Mouse (Mus musculus): ENCODE results near the gene Prdx6.

Gene Prdx6

DNA sequence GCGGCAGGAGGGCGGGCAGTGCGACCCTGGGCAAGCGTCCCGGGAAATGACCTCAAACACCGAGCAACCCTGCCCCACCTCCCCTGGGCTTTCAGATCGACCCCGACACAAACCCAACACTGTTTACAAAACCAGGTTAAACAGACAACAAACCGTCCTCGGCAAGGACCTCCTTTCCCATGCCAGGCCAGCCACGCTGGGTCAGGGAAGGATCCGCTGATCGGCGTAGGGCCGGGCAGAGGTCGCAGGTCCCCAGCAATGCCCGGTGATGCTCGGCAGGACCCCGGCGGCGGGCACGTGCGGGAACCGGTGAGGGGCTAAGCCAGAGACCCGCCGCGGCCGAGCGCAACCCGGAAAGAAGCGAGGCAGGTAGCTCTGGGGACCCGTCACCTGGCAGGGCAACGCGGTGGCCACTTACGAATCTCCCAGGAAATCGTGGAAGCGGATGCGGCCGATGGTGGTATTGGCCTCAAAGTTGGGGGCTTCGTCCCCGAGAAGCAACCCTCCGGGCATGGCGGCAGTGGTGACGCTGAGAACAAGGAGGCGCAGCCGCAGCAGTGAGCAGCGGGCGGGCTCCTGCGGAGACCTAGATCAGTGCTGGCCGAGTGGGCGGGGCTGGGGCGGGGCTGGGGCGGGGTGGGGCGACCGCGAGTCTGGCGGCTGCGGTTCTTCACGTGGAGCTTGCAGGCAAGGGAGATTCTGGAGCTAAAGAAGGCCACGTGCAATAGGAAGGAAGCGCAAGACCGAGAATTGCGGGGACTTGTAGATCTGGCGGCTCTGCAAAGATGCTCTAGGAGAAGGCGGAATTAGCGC, at the start of gene Prdx6:
TSS of gene Prdx6 (minus strand) at position 616 of the 813 bp plus-strand sequence.
- peak; percentile 91 for DNase-seq (ENCODE audit: extremely low read depth, insufficient read length, low spot score)

DNA sequence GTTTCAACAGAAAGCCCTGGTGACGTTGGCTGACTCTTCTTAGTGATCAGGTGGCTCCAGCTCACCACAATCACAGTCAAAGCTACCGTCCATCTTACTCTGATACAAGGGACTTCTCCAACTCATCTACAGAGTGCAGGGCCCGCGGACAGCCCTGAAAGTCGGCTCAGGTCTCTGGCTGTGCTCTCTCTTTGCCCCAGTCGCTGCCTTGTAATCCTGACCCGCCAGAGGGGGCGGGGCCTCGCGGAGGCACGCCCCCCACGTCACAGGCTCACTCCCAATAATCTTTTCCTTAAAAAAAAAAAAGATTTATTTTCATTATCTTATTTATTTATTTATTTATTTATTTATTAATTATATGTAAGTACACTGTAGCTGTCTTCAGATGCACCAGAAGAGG, 37.2 kb upstream of the Prdx6 start:
- DNase-seq (ENCODE audit: extremely low read depth, insufficient read length, low spot score): peak; percentile 31

DNA sequence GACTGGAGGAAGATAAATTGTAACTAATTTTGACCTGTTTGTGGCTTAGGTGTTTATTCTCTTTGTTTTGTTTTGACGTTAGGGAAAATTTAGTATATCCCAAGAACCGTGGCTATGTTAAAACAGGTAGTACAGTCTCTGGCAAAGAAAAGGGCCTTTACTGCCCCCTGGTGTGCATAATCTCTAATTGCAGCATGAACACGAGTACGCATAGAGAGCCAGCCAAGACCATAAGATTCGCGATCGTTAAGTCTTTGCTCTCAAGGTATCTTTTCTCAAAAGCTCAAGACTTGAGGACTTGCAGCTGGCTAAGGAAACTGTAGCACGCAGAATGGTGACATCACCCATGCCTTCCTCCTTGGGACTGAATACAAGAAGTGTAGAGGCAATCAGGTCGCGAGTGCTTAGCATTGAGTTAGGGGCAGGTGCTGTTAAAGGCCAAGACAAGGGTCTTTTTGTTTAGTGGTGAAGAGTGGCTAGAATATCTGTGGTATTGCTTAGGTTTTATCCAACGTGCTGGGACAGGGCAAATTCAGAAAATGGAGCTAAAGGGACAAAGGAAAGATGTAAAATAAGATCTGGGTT, 35.8 kb upstream of the Prdx6 start:
- DNase-seq (ENCODE audit: extremely low read depth, insufficient read length, low spot score): peak; percentile 13

DNA sequence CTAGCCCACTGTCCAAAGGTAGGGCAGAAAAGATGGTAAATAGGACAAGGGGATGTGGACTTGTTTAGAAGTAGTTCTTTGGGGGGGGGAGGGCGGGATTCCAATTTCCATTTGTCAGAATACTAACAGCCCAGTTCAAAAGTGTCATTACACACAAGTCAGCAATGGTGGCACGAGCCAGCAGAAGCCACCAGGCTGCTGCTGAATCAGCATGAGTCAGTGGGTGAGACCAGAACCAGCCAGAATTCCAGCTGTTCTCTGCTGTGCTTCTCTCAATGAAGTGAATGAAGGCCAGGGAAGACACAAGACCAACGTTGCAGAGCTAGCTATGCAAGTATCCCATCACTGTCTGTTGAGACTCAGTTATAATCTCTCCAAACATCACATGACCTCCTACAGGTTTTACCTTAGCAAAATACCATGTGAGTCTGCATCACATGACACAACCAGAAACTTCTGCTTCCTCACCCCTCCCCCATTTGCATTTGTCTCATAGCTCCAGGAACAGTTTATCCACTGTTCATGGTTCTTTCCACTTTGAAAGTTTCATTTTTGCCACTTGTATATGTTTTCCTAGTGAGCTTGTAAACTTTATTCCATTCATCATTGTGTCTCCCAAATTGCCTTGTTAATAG, 30.2 kb upstream of the Prdx6 start:
- DNase-seq (ENCODE audit: extremely low read depth, insufficient read length, low spot score): peak; percentile 56

DNA sequence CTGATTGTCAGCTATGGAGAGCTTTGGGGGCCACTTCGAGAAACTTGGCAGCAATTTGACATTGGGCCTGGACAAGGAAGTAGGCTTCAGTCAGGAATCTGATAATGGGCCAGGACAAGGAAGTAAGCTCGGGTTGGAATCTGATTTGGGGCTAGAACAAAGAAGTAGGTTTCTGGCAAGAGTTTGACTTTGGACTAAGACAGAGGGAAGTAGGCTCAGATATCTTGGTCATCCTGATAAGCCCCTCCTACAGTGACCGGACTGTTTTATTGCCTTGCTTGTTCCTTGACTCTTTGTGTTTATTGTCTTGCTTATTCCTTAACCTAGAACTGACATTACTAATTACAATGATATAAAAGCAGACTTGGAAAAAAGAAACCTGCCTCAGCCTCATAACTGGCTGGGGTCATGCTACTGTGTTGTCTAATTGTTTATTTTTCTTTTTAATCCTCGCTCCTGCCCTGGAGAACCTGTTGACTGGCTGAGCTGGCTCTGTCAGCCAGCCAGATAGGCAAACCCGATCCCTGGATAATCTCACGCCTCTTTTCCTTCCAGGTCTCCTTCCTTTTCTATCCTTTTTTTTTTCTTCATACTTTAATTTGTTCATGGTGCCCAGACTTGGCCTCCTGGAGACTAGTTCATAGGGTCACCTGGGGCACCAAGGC, 28.4 kb upstream of the Prdx6 start:
- DNase-seq (ENCODE audit: extremely low read depth, insufficient read length, low spot score): no peak

DNA sequence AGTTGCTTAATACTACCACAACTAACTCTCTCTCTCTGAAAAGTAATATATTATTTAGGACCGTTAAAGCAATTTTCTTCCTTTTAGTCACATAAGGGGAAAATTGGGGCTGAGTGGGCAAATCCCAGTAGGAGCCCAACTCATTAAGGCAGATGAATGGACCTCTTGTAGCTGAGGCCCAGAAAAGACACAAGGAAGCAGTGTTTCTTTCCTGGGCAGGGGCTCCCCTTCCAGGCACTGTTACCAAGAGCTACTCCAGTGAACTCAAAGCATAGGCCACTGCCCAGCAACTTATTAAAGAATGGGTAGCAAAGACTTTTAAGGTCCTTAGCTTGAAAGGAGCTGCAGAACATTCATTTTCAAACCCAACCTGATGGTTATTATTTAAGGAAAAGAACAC, 22.5 kb upstream of the Prdx6 start:
- DNase-seq (ENCODE audit: extremely low read depth, insufficient read length, low spot score): no peak

DNA sequence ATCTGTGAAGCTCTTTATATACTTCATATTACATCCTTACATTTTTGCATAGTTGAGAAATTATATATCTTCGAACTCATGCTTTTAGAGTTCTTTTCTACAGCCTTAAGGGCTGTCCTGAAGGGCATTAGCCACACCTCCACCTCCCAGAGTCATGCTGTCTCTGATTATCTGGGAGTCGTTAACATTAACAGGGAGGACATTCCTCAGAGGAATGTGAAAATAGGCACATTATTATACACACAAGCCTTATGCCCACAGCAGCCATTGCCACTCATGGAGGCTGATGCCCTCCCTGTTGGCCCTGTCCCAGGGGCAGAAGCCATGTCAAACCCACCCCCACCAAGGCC, 20.4 kb upstream of the Prdx6 start:
- no peak for DNase-seq (ENCODE audit: extremely low read depth, insufficient read length, low spot score)

DNA sequence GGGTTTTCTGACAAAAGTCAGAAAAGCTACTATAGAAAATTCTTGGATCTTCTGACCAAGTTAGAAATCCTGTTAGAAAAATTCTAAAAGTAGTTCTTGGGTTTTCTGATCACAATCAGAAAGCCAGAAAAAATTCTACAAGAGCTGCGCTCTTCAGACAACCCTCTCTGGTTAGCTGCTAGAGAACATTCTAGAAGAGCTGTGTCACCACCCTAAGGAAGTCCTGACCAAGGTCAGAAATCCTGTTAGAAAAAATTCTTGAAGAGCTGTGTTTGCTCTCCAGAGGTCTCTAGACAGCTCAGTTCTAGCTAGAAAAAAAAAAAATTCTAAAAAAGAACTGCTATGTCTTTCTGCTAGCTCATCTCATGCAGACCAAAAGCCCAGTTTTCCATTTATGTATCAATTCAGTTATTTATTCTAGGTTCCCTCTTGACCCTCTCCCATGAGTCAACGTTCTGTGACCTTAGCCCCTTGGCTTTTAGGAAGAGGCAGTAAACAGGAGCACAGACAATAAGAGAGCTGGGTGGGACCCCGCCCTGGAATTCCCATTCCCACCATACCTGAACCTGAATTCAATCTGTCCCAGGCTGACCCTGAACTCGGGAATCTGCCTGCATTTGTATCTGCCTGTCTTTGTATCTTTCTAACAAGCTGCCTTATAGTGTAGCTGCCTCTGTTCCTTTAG, 19.9 kb upstream of the Prdx6 start:
- no peak for DNase-seq (ENCODE audit: extremely low read depth, insufficient read length, low spot score)

DNA sequence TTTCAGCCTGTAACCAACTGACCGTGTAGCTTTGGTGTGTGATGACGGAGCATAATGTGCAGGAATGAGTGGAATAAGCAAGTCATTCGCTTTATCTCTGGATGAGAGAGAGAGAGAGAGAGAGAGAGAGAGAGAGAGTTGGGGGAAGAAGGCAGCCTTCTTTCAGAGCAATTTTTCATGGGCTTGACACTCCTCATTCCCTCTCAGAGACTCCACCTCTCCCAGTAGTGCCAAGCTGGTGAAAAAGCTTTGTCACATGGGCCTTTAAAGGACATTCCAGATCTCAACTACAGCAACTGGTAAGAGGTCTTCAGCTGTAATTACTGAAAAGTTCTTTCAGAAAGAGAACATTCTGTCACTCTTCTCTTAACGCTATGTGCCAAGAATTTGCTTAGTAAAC, 18.3 kb upstream of the Prdx6 start:
- DNase-seq (ENCODE audit: extremely low read depth, insufficient read length, low spot score): no peak

DNA sequence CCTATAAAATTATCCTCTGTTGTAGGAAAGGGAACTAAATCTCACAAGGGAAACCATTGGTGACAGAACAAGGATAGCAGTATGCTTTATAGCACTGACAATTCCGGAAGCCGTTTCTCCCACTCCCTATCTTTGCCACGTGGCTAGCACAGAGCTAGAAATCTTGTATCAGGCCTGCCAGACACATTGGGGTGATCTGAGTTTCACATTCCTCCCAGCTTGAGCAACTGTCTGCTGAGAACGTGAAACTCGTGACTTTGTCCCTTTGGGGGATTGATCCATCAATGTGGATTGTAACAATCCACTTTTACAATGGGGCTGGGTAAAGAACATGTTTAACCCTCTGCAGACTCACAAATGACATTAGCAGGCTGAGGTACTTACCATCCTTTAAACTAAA, 17.9 kb upstream of the Prdx6 start:
- DNase-seq (ENCODE audit: extremely low read depth, insufficient read length, low spot score): no peak

DNA sequence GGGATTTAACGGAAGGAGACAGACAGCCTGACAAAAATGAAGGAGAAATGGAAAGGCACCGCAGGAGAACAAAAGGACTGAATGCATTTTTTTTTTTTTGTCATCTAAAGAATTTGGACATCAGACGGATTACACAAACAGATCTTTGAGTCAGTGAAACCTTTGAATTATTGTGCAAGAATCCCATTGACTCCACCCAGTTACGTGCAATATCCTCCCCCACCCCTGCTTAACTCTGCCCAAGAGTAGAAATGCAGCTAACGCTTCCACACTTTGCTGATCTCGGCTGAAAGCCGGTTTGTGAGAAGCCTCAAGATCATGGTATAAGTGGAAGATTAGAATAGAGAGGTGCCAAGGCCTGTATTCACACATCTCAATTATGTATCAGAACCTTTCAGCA, 17.1 kb upstream of the Prdx6 start:
- no peak for DNase-seq (ENCODE audit: extremely low read depth, insufficient read length, low spot score)

DNA sequence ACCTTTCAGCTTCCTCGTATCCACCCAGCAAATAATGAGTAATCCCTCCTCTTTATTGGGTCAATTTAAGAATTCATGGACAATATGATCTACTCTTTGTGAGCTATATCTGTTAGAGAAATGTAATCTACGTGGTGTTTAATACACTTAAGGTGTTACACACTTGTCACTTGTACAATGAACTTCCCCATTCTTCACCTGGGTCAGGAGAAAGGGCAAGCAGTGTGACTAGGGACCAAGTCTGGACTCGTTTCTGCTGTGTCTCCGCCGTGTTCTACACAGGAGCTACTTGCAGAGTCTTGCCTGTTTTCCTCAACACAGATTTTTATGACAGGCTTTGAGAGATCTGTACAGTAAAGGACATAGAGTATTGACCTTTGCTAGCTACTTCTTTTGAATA, 13.9 kb upstream of the Prdx6 start:
- no peak for DNase-seq (ENCODE audit: extremely low read depth, insufficient read length, low spot score)

DNA sequence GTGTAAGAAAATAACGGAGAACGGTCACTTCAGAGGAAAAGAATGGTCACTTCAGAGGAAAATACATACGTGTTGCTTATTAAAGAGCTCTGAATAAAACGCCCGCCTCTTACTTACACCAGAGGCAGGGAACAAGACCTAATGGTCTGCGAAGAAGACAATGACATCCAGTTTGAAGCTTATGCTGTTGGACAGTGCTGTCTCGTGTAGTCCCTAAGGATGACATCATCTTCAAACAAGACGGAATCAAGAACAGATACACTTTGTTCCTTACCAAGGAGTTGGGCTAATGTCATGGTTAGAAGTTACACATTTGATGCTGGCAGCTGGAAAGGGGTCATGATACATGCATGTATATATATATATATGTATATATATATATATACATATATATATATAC, 12.6 kb upstream of the Prdx6 start:
- no peak for DNase-seq (ENCODE audit: extremely low read depth, insufficient read length, low spot score)

DNA sequence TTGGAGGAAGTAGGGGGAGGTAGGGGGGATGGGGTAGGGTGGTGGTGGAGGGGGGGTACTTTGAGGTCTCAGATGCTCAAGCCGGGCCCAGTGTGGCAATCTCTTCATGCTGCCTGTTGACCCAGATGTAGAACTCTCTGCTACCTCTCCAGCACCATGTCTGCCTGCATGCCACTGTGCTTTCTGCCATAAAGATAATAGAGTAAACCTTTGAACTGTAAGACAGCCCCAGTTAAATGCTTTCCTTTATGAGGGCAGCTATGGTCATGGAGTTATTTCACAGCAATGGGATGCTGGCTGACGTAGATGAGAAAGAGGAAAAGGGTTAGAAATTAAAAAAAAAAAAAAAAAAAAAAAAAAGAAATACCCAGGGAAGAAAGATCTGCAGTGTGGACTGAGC, 11.5 kb upstream of the Prdx6 start:
- no peak for DNase-seq (ENCODE audit: extremely low read depth, insufficient read length, low spot score)

DNA sequence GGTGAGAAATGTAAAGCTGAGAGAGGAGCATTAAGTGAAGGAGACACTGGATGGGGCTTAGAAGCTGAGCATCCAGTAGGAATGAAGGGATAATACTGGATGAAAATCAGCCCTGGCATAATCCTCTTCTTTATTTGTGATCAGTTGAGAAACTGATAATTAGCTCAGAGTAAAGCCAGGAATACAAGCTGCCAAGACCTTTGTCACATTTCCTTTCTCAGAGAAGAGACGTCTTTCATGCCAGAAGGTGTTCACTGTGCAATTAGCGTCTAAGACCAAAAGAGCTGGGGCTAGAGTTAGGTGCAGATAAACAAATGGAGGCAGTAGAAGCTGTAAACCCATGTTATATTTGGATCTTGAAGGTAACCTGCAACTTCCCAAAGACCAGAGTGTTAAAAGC, 9.7 kb upstream of the Prdx6 start:
- no peak for DNase-seq (ENCODE audit: extremely low read depth, insufficient read length, low spot score)

DNA sequence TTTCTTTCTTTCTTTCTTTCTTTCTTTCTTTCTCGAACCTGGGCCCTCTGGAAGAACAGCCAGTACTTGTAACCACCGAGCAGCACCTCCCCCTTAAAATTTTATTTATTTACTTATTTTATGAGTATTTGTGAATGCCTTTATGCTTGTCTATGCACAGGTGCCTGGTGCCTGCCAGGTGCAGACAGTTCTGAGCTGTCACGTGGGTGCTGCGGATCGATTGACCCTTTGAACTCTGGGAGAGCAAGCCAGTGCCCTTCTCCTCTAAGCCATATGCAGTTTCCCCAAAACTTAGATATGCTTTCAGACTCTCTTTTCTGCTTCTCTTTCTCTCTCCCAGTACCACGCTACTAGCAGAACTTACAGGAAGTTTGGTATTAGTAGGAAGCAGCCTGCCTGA, 8.1 kb upstream of the Prdx6 start:
- DNase-seq (ENCODE audit: extremely low read depth, insufficient read length, low spot score): no peak

DNA sequence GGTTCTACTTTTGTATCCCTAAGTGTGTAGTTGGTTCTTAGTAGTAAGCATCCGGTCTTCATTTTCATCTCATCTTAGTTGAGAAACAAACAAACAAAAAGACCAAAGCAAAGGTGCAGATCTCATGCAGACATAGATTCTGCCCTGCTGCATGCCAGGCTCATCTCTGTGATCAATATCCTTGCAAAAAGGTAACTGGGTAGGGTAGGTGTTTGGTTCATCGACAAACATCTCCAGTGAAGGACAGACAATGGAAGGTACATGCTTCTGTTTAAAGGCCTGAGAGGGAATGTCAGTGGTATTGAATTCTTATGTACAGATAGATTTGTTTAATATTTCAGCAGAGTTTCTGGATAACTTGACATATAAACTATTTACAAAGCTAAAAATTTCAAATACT, 7.3 kb upstream of the Prdx6 start:
- DNase-seq (ENCODE audit: extremely low read depth, insufficient read length, low spot score): no peak

DNA sequence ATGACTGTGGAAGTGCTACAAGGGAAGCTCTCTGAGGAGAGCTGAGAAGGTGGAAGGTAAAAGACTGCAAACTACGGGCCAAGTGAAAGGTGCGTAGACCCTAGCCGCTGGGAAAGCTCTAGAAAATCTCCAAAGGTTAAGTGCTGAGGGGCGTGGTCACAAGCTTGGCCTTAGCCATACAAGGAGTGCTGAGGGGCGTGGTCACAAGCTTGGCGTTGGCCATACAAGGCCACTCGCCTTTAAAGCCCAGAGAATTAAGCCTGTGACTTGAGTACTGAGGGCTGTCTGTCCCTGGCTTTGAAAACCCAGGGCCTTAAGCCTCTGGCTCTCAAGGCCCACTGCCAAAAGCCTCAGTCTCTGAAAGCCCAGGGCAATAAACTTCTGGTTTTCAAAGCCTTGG, 5.9 kb upstream of the Prdx6 start:
- DNase-seq (ENCODE audit: extremely low read depth, insufficient read length, low spot score): no peak

DNA sequence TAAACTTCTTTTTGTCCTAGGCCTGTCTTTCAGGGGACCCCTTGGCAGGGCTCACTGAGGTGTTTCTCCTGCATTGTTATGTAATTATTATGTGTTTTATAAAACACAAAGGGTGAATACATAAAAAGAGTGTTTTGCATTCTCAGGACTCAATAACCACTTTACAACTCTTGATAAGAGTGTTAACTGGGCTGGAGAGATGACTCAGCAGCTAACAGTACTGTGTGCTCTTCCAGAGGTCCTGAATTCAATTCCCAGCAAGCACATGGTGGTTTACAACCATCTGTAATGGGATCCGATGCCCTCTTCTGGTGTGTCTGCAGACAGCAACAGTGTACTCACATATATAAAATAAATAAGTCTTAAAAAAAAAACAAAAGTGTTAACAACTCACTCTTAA, 3.3 kb upstream of the Prdx6 start:
- no peak for DNase-seq (ENCODE audit: extremely low read depth, insufficient read length, low spot score)

DNA sequence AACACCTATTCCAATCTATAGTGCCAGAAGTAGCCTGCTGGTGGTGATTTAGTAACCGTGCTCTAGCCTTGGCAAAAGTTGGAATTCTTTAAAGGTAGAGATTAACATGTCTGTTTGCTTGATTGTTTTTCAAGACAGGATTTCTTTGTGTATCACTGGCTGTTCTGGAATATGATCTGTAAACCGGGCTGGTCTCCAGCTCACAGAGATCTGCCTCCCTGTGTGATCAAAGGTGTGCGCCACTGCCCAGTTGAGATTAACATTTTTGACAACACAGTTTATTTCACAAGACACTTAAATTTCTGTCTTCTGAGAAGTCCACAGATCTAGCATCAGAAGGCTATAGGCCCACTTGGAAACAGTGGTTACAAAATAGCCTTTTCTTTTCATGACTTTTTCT, 1.9 kb upstream of the Prdx6 start:
- DNase-seq (ENCODE audit: extremely low read depth, insufficient read length, low spot score): no peak

DNA sequence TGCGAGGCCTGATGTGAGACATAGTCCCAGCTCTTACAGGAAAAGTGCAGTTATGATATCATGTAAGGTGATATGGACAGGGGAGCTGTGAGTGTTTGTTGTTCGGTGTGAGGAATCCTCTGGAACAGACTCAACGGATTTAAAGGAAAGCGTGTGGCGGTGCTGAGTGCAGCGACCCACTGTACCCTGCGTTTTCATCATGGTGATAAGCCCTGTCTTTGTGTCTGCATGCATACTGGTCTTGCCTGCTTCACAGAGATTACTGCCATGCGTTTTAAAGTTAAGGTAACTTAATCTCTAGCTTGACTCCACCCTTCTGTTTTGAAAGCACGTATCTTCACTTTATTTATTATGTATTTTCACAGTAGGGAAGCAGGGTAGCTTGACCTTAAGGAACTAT, 1.3 kb upstream of the Prdx6 start:
- no peak for DNase-seq (ENCODE audit: extremely low read depth, insufficient read length, low spot score)
